9 mouse cellular contexts compared by ENCODE assay signal in genomic region chr16:78302678-78303050, GRCm38 (mm10). TPM values are rescaled to one million over a fixed set of nuclear protein-coding genes. Genes with fewer than 3 reads are reported as not detected.
DNase-seq lines count a peak whose midpoint lies in the region; ATAC-seq and TF ChIP-seq lines count a peak whose summit lies in the region.
"Had no signal": no experiment of that assay in that cellular context is flagged by ENCODE, and none has a peak within 500 bp of the region (broad histone marks: within the 10 kb centered on the region; RNA-seq: fewer than 3 reads in every experiment).

No protein-coding gene starts in this region.

- H3K9ac ChIP-seq in heart, embryonic 13.5 days, result peak overlapping the region; percentile 93
- peak overlapping the region; percentile 90 for H3K9ac ChIP-seq in midbrain, embryonic 11.5 days (ENCODE audit: low read length)

- intact Hi-C loops in left cerebral cortex, adult 2 months (cut with DNase I), result loop anchor here (2.0 to 5.0 kb wide), 2 partner anchors 14 to 65 kb away; no protein-coding TSS in a partner anchor

- H3K9me3 ChIP-seq in heart, embryonic 13.5 days, result no peaks in the 10 kb centered on the region
- no peaks in the 10 kb centered on the region for H3K9me3 ChIP-seq in midbrain, embryonic 11.5 days (ENCODE audit: control insufficient read depth, low read length)

- H3K4me3 ChIP-seq in left cerebral cortex, adult 2 months, result peak overlapping the region; percentile 86
- H3K4me3 ChIP-seq in brown adipose tissue, adult 24 weeks (ENCODE audit: insufficient read depth, low read depth, low read length), result peak overlapping the region; percentile 77
- peak overlapping the region; percentile 88 for H3K4me3 ChIP-seq in heart, embryonic 13.5 days
- H3K4me3 ChIP-seq in midbrain, embryonic 11.5 days (ENCODE audit: low read depth, low read length), result peak overlapping the region; percentile 89

- ATAC-seq in heart, embryonic 13.5 days (ENCODE audit: extremely low read depth, insufficient number of reproducible peaks, low FRiP score, low TSS enrichment), result no peak
- peak; percentile 33; the same call in 1 of the 2 replicates for ATAC-seq in midbrain, embryonic 11.5 days (ENCODE audit: low FRiP score)

- H3K27me3 ChIP-seq in heart, embryonic 13.5 days (replicated peaks), result peaks cover 5% of the 10 kb centered on the region; the same call in 1 of the 2 replicates
- H3K27me3 ChIP-seq in midbrain, embryonic 11.5 days (ENCODE audit: control insufficient read depth, insufficient read depth, low read length), result no peaks in the 10 kb centered on the region

- H3K36me3 ChIP-seq in heart, embryonic 13.5 days, result no peaks in the 10 kb centered on the region
- H3K36me3 ChIP-seq in midbrain, embryonic 11.5 days (ENCODE audit: control insufficient read depth, insufficient read depth, low read length), result no peaks in the 10 kb centered on the region

- 5% methylated on average over 10 of the region's 10 CpGs for WGBS in heart, embryonic 13.5 days
- 2% methylated on average over 10 of the region's 10 CpGs for WGBS in midbrain, embryonic 11.5 days

- peak; percentile 37 to 46 for DNase-seq in left cerebral cortex, adult 2 months (ENCODE audit: extremely low spot score in 1 of 2, low spot score in 2 of 2)
- DNase-seq in left cerebral cortex, adult 8-10 months (ENCODE audit: low spot score in 2 of 2), result no peak
- DNase-seq in kidney, postnatal 14 days, result peak; percentile 26
- DNase-seq in midbrain, embryonic 11.5 days (ENCODE audit: low spot score, missing footprints), result peak; percentile 95
- peak; percentile 65 for DNase-seq in telencephalon, adult 2 months (ENCODE audit: low read depth, low spot score)
- no peak for DNase-seq in ovary, postnatal 14 days (ENCODE audit: low spot score)

- H3K27ac ChIP-seq in left cerebral cortex, adult 2 months, result peak overlapping the region; percentile 88
- no peak overlapping the region for H3K27ac ChIP-seq in brown adipose tissue, adult 24 weeks (replicated peaks; ENCODE audit: low read depth, low read length)
- peak overlapping the region; percentile 86 for H3K27ac ChIP-seq in heart, embryonic 13.5 days (replicated peaks)
- no peak overlapping the region for H3K27ac ChIP-seq in midbrain, embryonic 11.5 days (ENCODE audit: low read depth, low read length)
- H3K27ac ChIP-seq: macrophage had no signal

- no peaks in the 10 kb centered on the region for H3K4me1 ChIP-seq in brown adipose tissue, adult 24 weeks (ENCODE audit: control insufficient read depth, insufficient read depth, insufficient read length, low read length)
- peaks cover 42% of the 10 kb centered on the region for H3K4me1 ChIP-seq in heart, embryonic 13.5 days
- H3K4me1 ChIP-seq in midbrain, embryonic 11.5 days (ENCODE audit: control insufficient read depth, insufficient read depth, low read length), result peaks cover 10% of the 10 kb centered on the region

- H3K4me2 ChIP-seq in heart, embryonic 13.5 days, result peak overlapping the region; percentile 85
- H3K4me2 ChIP-seq in midbrain, embryonic 11.5 days, result peak overlapping the region; percentile 72

- no peak for TF ChIP-seq CTCF in left cerebral cortex, adult 2 months (IDR thresholded peaks at IDR 0.05)

RNA-seq across cellular contexts. Expression of gene Cxadr, which starts 1.4 kb away (rescaled TPM):
- 10 to 100 TPM; 28.5 to 31.5 TPM for total RNA-seq in left cerebral cortex, adult 2 months (2021)
- 10 to 100 TPM; 22.5 to 29.1 (median 27.2) TPM for total RNA-seq in left cerebral cortex, adult 8-10 months (2022)
- 30.3 and 30.8 TPM in 2 replicates for polyA plus RNA-seq in brown adipose tissue, adult 24 weeks (2012; ENCODE audit: insufficient read depth, insufficient read length, missing spikeins)
- polyA plus RNA-seq in heart, embryonic 13.5 days (2015; fragmentation: Nextera tagmentation; extraction: Ambion mirVana), result 28.3 and 31.3 TPM in 2 replicates
- polyA plus RNA-seq in midbrain, embryonic 11.5 days (2014; fragmentation: Nextera tagmentation; extraction: Ambion mirVana), result 69.0 and 76.4 TPM in 2 replicates
- polyA plus RNA-seq: macrophage had no signal

Comparison
In these comparisons a context has a peak if more than half of its experiments do, and no peak if none do; other contexts are left out.
1. DNase-seq: peak in left cerebral cortex, adult 2 months (2 of 2), kidney, postnatal 14 days (single experiment), midbrain, embryonic 11.5 days (single experiment) and telencephalon, adult 2 months (single experiment); none in left cerebral cortex, adult 8-10 months (0 of 2) and ovary, postnatal 14 days (single experiment).
2. H3K27ac ChIP-seq: peak in left cerebral cortex, adult 2 months (single experiment) and heart, embryonic 13.5 days (single experiment); none in brown adipose tissue, adult 24 weeks (single experiment) and midbrain, embryonic 11.5 days (single experiment).
3. Peak in every context shown above with its lines, with median percentiles within 50 percentile points of each other: H3K4me3 ChIP-seq.